Mouse (Mus musculus) liver, embryonic 16.5 days (tissue): Measurements from ENCODE around the gene Oog3. TPM values are rescaled to one million over a fixed set of nuclear protein-coding genes. Genes with fewer than 3 reads are reported as not detected.

ENCODE experiments used
- ATAC-seq: fragments of 200-750 bp; cut with Nextera tagmentation; 2 replicates; pipeline ENCODE4 v1.8.0; 2017; ENCODE audit warnings: low read depth, mild to moderate bottlenecking, moderate number of reproducible peaks, moderate library complexity
- H3K27ac ChIP-seq: fragments of 300-500 bp; sonication (generic); 2 replicates; pipeline ENCODE4 v1.5.1; 2014; ENCODE audit warnings: mild to moderate bottlenecking, low read length
- H3K27me3 ChIP-seq: fragments of 300-500 bp; sonication (generic); 2 replicates; pipeline ENCODE4 v1.6.1; 2014; ENCODE audit warnings: low read depth, low read length, mixed read lengths; ENCODE audit not compliant: control insufficient read depth, insufficient read depth
- H3K36me3 ChIP-seq: fragments of 300-500 bp; sonication (generic); 2 replicates; pipeline ENCODE4 v1.6.1; 2014; ENCODE audit warnings: mild to moderate bottlenecking; ENCODE audit not compliant: control insufficient read depth, insufficient read depth
- H3K4me1 ChIP-seq: fragments of 300-500 bp; sonication (generic); 2 replicates; pipeline ENCODE4 v1.6.1; 2014; ENCODE audit warnings: low read depth, low read length, mixed read lengths; ENCODE audit not compliant: control insufficient read depth
- H3K4me2 ChIP-seq: fragments of 300-500 bp; sonication (generic); 2 replicates; pipeline ENCODE4 v1.6.1; 2014; ENCODE audit warnings: low read depth, low read length, mixed read lengths
- H3K4me3 ChIP-seq: fragments of 300-500 bp; sonication (generic); 2 replicates; pipeline ENCODE4 v1.5.1; 2014; ENCODE audit warnings: low read depth, mild to moderate bottlenecking, low read length
- H3K9ac ChIP-seq: fragments of 300-500 bp; sonication (generic); 2 replicates; pipeline ENCODE4 v1.6.1; 2014; ENCODE audit warnings: low read depth, low read length
- H3K9me3 ChIP-seq: fragments of 300-500 bp; sonication (generic); replicated peaks from 2 replicates; pipeline ENCODE4 v1.6.1; 2016; ENCODE audit warnings: low read length; ENCODE audit not compliant: control insufficient read depth
- WGBS: fragments of 180-500 bp; shearing (Covaris S2); extraction: QIAGEN DNeasy Blood & Tissue Kit; methylation state at CpG from one replicate; pipeline ENCODE4 v1.1.7; 2014; ENCODE audit not compliant: insufficient replicate concordance; 5-methylcytosine and 5-hydroxymethylcytosine counted together
- polyA plus RNA-seq: library from polyadenylated mRNA; unstranded; fragments of >200 nt; fragmentation: Nextera tagmentation; extraction: Ambion mirVana; gene quantifications from 2 replicates; pipeline ENCODE4 v1.2.1, GENCODE M21; 2015

Gene Oog3
- polyA plus RNA-seq, result not detected in 2 replicates

GRCm38 (mm10) chr4:144162563-144162962 lies at the start of gene Oog3:
Gene Oog3 (minus strand): TSS chr4:144162663.
- Histone ChIP-seq H3K36me3 (no peaks in the 10 kb centered on the region), H3K4me1 (no peaks in the 10 kb centered on the region), H3K9ac (no peak within 1 kb of the TSS), H3K27me3 (no peaks in the 10 kb centered on the region), H3K4me3 (no peak within 1 kb of the TSS), H3K27ac (no peak within 1 kb of the TSS), H3K4me2 (no peak within 1 kb of the TSS), H3K9me3 (no peaks in the 10 kb centered on the region)
- WGBS, result 57% methylated on average over 1 of the region's 1 CpGs
- no peak for ATAC-seq

- Histone ChIP-seq H3K9me3 (no peaks in the 10 kb centered on the region), H3K4me1 (no peaks in the 10 kb centered on the region), H3K4me3 (no peak within 1 kb of the TSS), H3K4me2 (no peak within 1 kb of the TSS), H3K27me3 (no peaks in the 10 kb centered on the region), H3K36me3 (no peaks in the 10 kb centered on the region), H3K27ac (no peak within 1 kb of the TSS), H3K9ac (no peak within 1 kb of the TSS)
- WGBS, result 12% methylated on average over 1 of the region's 1 CpGs
- ATAC-seq, result no peak
Measured at GRCm38 (mm10) chr4:144190419-144190818, 28.0 kb upstream of the Oog3 start, which contains the start of gene Oog2. Gene Oog2 (plus strand): TSS chr4:144190719.

Other genes starting within 250 kb of the Oog3 start
- not detected in 2 replicates for gene Pramef25, start 211.6 kb downstream of the Oog3 start, polyA plus RNA-seq
- gene Gm13101, start 195.7 kb downstream of the Oog3 start, polyA plus RNA-seq, result not detected in 2 replicates
- gene Pramef17, start 168.3 kb downstream of the Oog3 start, polyA plus RNA-seq, result not detected in 2 replicates
- gene Pramel4, start 103.5 kb downstream of the Oog3 start, polyA plus RNA-seq, result not detected in 2 replicates
- not detected in 2 replicates for gene Gm13102, start 56.2 kb downstream of the Oog3 start, polyA plus RNA-seq
- gene Oog2, start 28.1 kb upstream of the Oog3 start, polyA plus RNA-seq, result not detected in 2 replicates
- not detected in 2 replicates for gene C87977, start 50.7 kb upstream of the Oog3 start, polyA plus RNA-seq
- not detected in 2 replicates for gene Pramel5, start 117.8 kb upstream of the Oog3 start, polyA plus RNA-seq
- gene Gm13128, start 167.6 kb upstream of the Oog3 start, polyA plus RNA-seq, result not detected in 2 replicates
- not detected in 2 replicates for gene Gm13119, start 195.3 kb upstream of the Oog3 start, polyA plus RNA-seq
- gene Pramef20, start 215.3 kb upstream of the Oog3 start, polyA plus RNA-seq, result not detected in 2 replicates
- gene Pramef12, start 245.8 kb upstream of the Oog3 start, polyA plus RNA-seq, result not detected in 2 replicates